Mouse (Mus musculus): ENCODE results near the gene Slc35b1. TPM values are rescaled to one million over a fixed set of nuclear protein-coding genes. Genes with fewer than 3 reads are reported as not detected.
A peak's percentile ranks its signal among the peaks of the same experiment; 100 is the strongest.

Gene Slc35b1
- polyA plus RNA-seq, 1 experiment from 2014 or later, result 116 TPM

DNA sequence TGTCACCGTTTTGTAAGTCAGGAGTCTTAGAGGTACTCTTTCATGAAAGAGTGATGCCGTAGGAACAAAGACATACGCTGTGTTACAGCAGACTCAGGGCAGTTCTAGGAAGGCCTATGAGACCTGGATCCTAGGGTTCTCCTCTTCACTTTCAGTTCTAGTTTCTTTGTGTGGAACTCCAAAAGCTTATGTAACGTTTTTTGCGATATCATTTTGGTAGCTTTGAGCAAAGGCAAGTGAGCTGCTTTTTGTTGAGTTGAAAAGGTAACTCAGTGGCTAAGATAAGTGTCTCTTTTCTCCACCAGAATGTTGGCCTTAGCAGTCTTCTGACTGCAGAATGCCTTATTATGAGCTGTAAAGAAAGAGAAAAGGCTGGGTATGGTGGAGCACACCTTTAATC is 32.8 kb downstream of the Slc35b1 start:
- Histone ChIP-seq H3K27me3 (replicated peaks; ENCODE audit: low read depth, poor library complexity, severe bottlenecking) (peaks cover 11% of the 10 kb centered on the region), H3K4me3 (no peak overlapping the region), H3K36me3 (replicated peaks) (peaks cover 25% of the 10 kb centered on the region), H3K4me1 (peaks cover 14% of the 10 kb centered on the region), H3K9me3 (no peaks in the 10 kb centered on the region), H3K27ac (replicated peaks) (no peak overlapping the region)
- WGBS, result 93% methylated on average over 5 of the region's 5 CpGs
- no peak for DNase-seq (ENCODE audit: low spot score)

- H3K36me3 ChIP-seq (replicated peaks), result peaks cover 30% of the 10 kb centered on the region
- H3K9me3 ChIP-seq, result no peaks in the 10 kb centered on the region
- DNase-seq (ENCODE audit: low spot score), result no peak
- peaks cover 5% of the 10 kb centered on the region for H3K4me1 ChIP-seq
- H3K27me3 ChIP-seq (replicated peaks; ENCODE audit: low read depth, poor library complexity, severe bottlenecking), result no peaks in the 10 kb centered on the region
- H3K27ac ChIP-seq (replicated peaks), result no peak overlapping the region
- H3K4me3 ChIP-seq, result no peak overlapping the region
- WGBS, result 78% methylated on average over 2 of the region's 2 CpGs
Observed at GRCm38 (mm10) chr11:95420880-95421435, 36.5 kb downstream of the Slc35b1 start.

DNA sequence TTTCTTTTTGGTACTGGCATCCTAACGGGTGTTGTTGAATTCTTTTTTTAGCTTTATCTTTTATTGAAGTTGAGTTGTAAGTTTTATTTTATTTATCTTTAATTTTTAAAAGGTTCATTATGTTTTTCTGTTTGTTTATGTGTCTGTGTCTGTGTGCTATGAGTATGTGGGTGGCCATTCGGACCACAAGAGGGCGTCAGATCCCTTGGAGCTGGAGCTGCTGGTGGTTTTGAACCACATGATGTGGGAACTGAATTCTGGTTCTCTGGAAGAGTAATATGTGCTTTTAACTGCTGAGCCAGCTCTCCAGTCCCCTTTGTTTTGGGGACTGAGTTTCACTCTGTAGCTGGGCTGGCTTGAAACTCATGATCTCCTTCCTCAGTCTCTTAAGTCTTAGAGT is 39.0 kb downstream of the Slc35b1 start:
- Histone ChIP-seq H3K4me3 (no peak overlapping the region), H3K27me3 (replicated peaks; ENCODE audit: low read depth, poor library complexity, severe bottlenecking) (no peaks in the 10 kb centered on the region), H3K27ac (replicated peaks) (no peak overlapping the region), H3K36me3 (replicated peaks) (peaks cover 25% of the 10 kb centered on the region), H3K9me3 (no peaks in the 10 kb centered on the region), H3K4me1 (no peaks in the 10 kb centered on the region)
- no peak for DNase-seq (ENCODE audit: low spot score)
- WGBS, result 84% methylated on average over 3 of the region's 3 CpGs

GRCm38 (mm10) chr11:95431344-95431743 is 46.9 kb downstream of the Slc35b1 start:
- H3K9me3 ChIP-seq, result no peaks in the 10 kb centered on the region
- H3K27ac ChIP-seq (replicated peaks), result no peak overlapping the region
- H3K36me3 ChIP-seq (replicated peaks), result 0 out of 2 replicates have a peak, but pooled peaks cover 8% of the 10 kb centered on the region
- H3K27me3 ChIP-seq (replicated peaks; ENCODE audit: low read depth, poor library complexity, severe bottlenecking), result no peaks in the 10 kb centered on the region
- H3K4me3 ChIP-seq, result no peak overlapping the region
- DNase-seq (ENCODE audit: low spot score), result no peak
- 88% methylated on average over 2 of the region's 2 CpGs for WGBS
- H3K4me1 ChIP-seq, result 0 out of 2 replicates have a peak, but pooled peaks cover 4% of the 10 kb centered on the region

- Histone ChIP-seq H3K27me3 (replicated peaks; ENCODE audit: low read depth, poor library complexity, severe bottlenecking) (no peaks in the 10 kb centered on the region), H3K4me3 (no peak overlapping the region), H3K27ac (replicated peaks) (no peak overlapping the region), H3K36me3 (replicated peaks) (peaks cover 11% of the 10 kb centered on the region), H3K4me1 (0 out of 2 replicates have a peak, but pooled peaks cover 4% of the 10 kb centered on the region), H3K9me3 (no peaks in the 10 kb centered on the region)
- DNase-seq (ENCODE audit: low spot score), result peak; percentile 41
- WGBS, result 90% methylated on average over 2 of the region's 2 CpGs
Observed at GRCm38 (mm10) chr11:95432194-95432593, 47.7 kb downstream of the Slc35b1 start.

Other genes starting within 250 kb of the Slc35b1 start
- 3.6 and 4.3 TPM in 2 replicates for gene Dlx4, start 238.4 kb upstream of the Slc35b1 start, polyA plus RNA-seq (2016; fragmentation: Nextera tagmentation; extraction: Ambion mirVana)
- gene Tac4, start 123.2 kb upstream of the Slc35b1 start, polyA plus RNA-seq (2016; fragmentation: Nextera tagmentation; extraction: Ambion mirVana), result 0.16 TPM in 1 of 2 replicates, not detected in the other
- 84.2 and 96.8 TPM in 2 replicates for gene Kat7, start 74.4 kb upstream of the Slc35b1 start, polyA plus RNA-seq (2016; fragmentation: Nextera tagmentation; extraction: Ambion mirVana)
- 10.9 and 11.9 TPM in 2 replicates for gene Fam117a, start 47.7 kb upstream of the Slc35b1 start, polyA plus RNA-seq (2016; fragmentation: Nextera tagmentation; extraction: Ambion mirVana)
- gene Spop, start 29.4 kb downstream of the Slc35b1 start, polyA plus RNA-seq (2016; fragmentation: Nextera tagmentation; extraction: Ambion mirVana), result 135 TPM in 2 replicates
- gene Nxph3, start 129.9 kb downstream of the Slc35b1 start, polyA plus RNA-seq (2016; fragmentation: Nextera tagmentation; extraction: Ambion mirVana), result 0.50 and 0.54 TPM in 2 replicates
- gene Ngfr, start 203.0 kb downstream of the Slc35b1 start, polyA plus RNA-seq (2016; fragmentation: Nextera tagmentation; extraction: Ambion mirVana), result 21.7 and 23.5 TPM in 2 replicates

All from embryonic facial prominence, embryonic 10.5 days (tissue).